Mouse (Mus musculus) erythroblast, embryonic 14.5 days (primary cell): Measurements from ENCODE around the gene Arhgdia.

Experiments
- GATA1 ChIP-seq: IDR thresholded peaks from 2 replicates; pipeline ENCODE4 v1.6.1; 2012; ENCODE audit warnings: low read length, inconsistent platforms, mixed read lengths
- TAL1 ChIP-seq: IDR thresholded peaks from 3 replicates; pipeline ENCODE4 v1.6.1; 2012; ENCODE audit warnings: low read length, inconsistent platforms, mixed read lengths

DNA sequence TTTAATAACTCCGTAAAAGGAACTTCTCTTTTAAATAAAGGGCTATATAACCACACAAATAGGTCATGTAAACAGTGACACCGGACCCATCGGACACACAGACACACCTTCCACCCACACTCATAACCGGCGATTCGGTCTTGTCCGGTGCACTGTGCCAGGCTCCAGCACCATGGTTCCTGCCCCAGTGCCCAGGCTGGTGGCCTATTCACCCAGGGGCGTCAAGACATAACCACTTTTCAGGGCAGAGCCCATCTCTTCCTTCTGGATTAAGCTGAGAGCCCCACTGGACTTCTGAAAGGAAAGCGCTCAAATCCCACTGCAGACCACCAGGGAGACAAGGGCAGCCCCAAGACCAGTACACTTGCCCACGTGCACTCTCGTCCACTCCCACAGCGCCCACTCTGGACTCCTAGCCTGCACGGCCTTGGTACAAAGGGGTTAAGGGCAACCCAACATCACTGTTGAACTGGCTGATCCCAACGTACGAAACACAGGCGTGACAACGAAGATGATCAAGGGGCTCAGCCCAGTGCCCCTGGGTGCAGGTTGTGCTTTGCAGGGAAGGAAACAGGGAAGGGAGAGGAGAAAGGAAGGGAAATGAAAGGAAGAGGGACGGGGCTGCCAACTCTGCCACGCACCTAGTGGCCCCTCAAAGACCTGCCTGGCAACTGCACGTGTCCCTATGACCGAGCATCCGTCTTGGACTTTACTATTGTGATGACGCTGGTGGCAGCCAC lies 47.3 kb upstream of the Arhgdia start:
- TF ChIP-seq TAL1 (no peak), GATA1 (no peak)
